Mouse (Mus musculus) stomach, postnatal 0 days (tissue): Measurements from ENCODE around the gene Atoh1.

Source experiments
- CTCF ChIP-seq: IDR thresholded peaks from 2 replicates; pipeline ENCODE4 v1.5.1; 2016; ENCODE audit warnings: antibody characterized with exemption, low read depth, mild to moderate bottlenecking, moderate library complexity
- EP300 ChIP-seq: optimal IDR thresholded peaks from 2 replicates; pipeline ENCODE3; 2016; ENCODE audit warnings: antibody characterized with exemption

DNA sequence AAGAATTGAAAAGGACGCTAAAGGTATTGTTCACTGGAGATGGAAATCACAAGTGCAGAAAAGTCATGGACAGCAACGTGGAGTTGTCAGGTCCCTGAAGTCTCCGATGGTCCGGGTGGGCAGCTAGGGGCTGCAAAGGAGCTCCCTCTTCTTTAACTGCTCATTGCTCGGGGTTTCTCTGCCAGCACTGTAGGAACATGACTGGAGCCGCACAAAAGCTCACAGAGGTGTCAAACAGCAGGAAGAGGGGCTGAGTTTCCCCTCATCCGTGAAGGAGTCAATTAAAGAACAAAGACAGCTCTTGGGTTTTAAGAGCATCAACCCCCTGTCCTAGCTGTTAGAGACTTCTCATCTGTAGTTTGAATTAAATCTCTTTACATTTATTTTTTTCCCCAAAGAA lies 44.5 kb downstream of the Atoh1 start:
- TF ChIP-seq CTCF (no peak), EP300 (no peak)
